Mouse (Mus musculus): ENCODE data around the gene Fam178b.

The Fam178b gene

GRCm38 (mm10) chr1:36682620-36683355 lies at the start of gene Fam178b:
Fam178b (minus strand) TSS chr1:36683183.
- DNase-seq (ENCODE audit: low spot score in 2 of 2), result no peak

GRCm38 (mm10) chr1:36724057-36724431 lies 41.1 kb upstream of the Fam178b start:
- no peak for DNase-seq (ENCODE audit: low spot score in 2 of 2)

- no peak for DNase-seq (ENCODE audit: low spot score in 2 of 2)
These were observed 40.4 kb upstream of the Fam178b start for GRCm38 (mm10) chr1:36723146-36724056.

GRCm38 (mm10) chr1:36718786-36719185 lies 35.8 kb upstream of the Fam178b start:
- no peak for DNase-seq (ENCODE audit: low spot score in 2 of 2)

- no peak for DNase-seq (ENCODE audit: low spot score in 2 of 2)
These were observed 31.3 kb upstream of the Fam178b start, which contains the start of gene Actr1b for GRCm38 (mm10) chr1:36714311-36714710. Actr1b (minus strand) TSS chr1:36714422.

GRCm38 (mm10) chr1:36711104-36711503 lies 28.1 kb upstream of the Fam178b start:
- no peak for DNase-seq (ENCODE audit: low spot score in 2 of 2)

GRCm38 (mm10) chr1:36709854-36710280 lies 26.9 kb upstream of the Fam178b start, which contains the start of gene 4933424G06Rik:
4933424G06Rik (plus strand) TSS chr1:36710149.
- peak; percentile 98 for DNase-seq (ENCODE audit: low spot score in 2 of 2)

- peak; percentile 21 to 44 for DNase-seq (ENCODE audit: low spot score in 2 of 2)
These were observed 26.3 kb upstream of the Fam178b start for GRCm38 (mm10) chr1:36709055-36709853.

- no peak for DNase-seq (ENCODE audit: low spot score in 2 of 2)
These were observed 25.6 kb upstream of the Fam178b start for GRCm38 (mm10) chr1:36708626-36709025.

GRCm38 (mm10) chr1:36707797-36708196 lies 24.8 kb upstream of the Fam178b start:
- DNase-seq (ENCODE audit: low spot score in 2 of 2), result no peak

GRCm38 (mm10) chr1:36707166-36707565 lies 24.2 kb upstream of the Fam178b start:
- DNase-seq (ENCODE audit: low spot score in 2 of 2), result no peak

- DNase-seq (ENCODE audit: low spot score in 2 of 2), result no peak
These were observed 14.0 kb upstream of the Fam178b start for GRCm38 (mm10) chr1:36697030-36697429.

GRCm38 (mm10) chr1:36696411-36696810 lies 13.4 kb upstream of the Fam178b start:
- DNase-seq (ENCODE audit: low spot score in 2 of 2), result no peak

- DNase-seq (ENCODE audit: low spot score in 2 of 2), result no peak
These were observed 11.9 kb upstream of the Fam178b start for GRCm38 (mm10) chr1:36694871-36695270.

- peak; percentile 96 to 97 for DNase-seq (ENCODE audit: low spot score in 2 of 2)
These were observed 8.5 kb upstream of the Fam178b start, which contains the start of gene Cox5b for GRCm38 (mm10) chr1:36691271-36692155. Cox5b (plus strand) TSS chr1:36691449.

GRCm38 (mm10) chr1:36690671-36691235 lies 7.8 kb upstream of the Fam178b start:
- DNase-seq (ENCODE audit: low spot score in 2 of 2), result no peak

GRCm38 (mm10) chr1:36683810-36684467 lies 956 bp upstream of the Fam178b start:
- peak; percentile 58 to 69 for DNase-seq (ENCODE audit: low spot score in 2 of 2)

GRCm38 (mm10) chr1:36680893-36681292 lies 2.1 kb downstream of the Fam178b start:
- DNase-seq (ENCODE audit: low spot score in 2 of 2), result no peak

- DNase-seq (ENCODE audit: low spot score in 2 of 2), result no peak
These were observed 8.0 kb downstream of the Fam178b start for GRCm38 (mm10) chr1:36674936-36675335.
